Comparison of ENCODE assay signal across 8 mouse cellular contexts in the genomic region with DNA sequence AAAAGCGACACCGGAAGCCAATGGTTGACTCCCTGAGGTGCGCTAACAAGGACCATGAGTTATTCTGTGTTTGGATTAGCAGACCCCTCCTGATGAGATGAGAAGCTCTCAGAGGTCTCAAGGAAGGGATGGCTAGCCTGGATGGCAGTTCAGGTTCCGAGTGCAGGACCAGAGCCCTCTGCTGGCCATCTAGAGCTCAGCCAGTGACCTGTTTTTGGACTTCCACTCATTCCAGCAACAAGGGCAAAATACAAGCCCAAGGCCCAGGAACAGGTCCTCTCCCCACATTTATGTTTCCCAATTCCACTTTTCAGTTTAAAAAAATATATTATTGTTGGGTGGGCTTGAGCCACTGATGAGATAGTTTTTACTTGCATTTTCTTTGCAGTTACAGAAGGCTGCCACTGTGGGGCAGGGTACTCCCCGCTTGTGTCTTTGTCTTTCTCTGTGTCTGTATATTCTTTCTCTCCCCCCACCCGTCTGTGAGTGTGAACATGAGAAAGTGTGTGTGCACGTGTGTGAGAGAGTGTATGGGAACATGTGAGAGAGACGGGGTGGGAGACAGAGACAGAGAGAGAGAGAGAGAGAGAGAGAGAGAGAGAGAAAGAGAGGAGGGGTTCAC. TPM values are rescaled to one million over a fixed set of nuclear protein-coding genes. Genes with fewer than 3 reads are reported as not detected.
DNase-seq lines count a peak whose midpoint lies in the region; ATAC-seq and TF ChIP-seq lines count a peak whose summit lies in the region.

No protein-coding gene starts in this region.

- no peaks in the 10 kb centered on the region for H3K36me3 ChIP-seq in E14TG2a.4 (ENCODE audit: insufficient read depth, low read length)
- H3K36me3 ChIP-seq in heart, embryonic 12.5 days, result no peaks in the 10 kb centered on the region
- no peaks in the 10 kb centered on the region for H3K36me3 ChIP-seq in kidney, embryonic 15.5 days
- H3K36me3 ChIP-seq in small intestine, adult 2 months (ENCODE audit: control insufficient read depth, insufficient read depth, low read length), result no peaks in the 10 kb centered on the region

- H3K4me2 ChIP-seq in heart, embryonic 12.5 days, result peak overlapping the region; percentile 77
- H3K4me2 ChIP-seq in kidney, embryonic 15.5 days, result peak overlapping the region; percentile 82

- peaks cover 23% of the 10 kb centered on the region; the same call in 1 of the 2 replicates for H3K27me3 ChIP-seq in E14TG2a.4 (ENCODE audit: insufficient read depth, low read length)
- no peaks in the 10 kb centered on the region for H3K27me3 ChIP-seq in heart, embryonic 12.5 days (replicated peaks)
- no peaks in the 10 kb centered on the region for H3K27me3 ChIP-seq in kidney, embryonic 15.5 days
- no peaks in the 10 kb centered on the region for H3K27me3 ChIP-seq in small intestine, adult 2 months (ENCODE audit: control insufficient read depth, insufficient read depth, low read length)

- H3K27ac ChIP-seq in heart, embryonic 12.5 days (ENCODE audit: poor library complexity, severe bottlenecking), result peak overlapping the region; percentile 75
- H3K27ac ChIP-seq in kidney, embryonic 15.5 days, result no peak overlapping the region
- no peak overlapping the region for H3K27ac ChIP-seq in small intestine, adult 2 months (ENCODE audit: insufficient read depth, low read depth, low read length)

- peaks cover 14% of the 10 kb centered on the region for H3K4me1 ChIP-seq in E14TG2a.4 (replicated peaks; ENCODE audit: low read depth, low read length)
- peaks cover 34% of the 10 kb centered on the region for H3K4me1 ChIP-seq in heart, embryonic 12.5 days (replicated peaks)
- H3K4me1 ChIP-seq in kidney, embryonic 15.5 days, result peaks cover 29% of the 10 kb centered on the region
- no peaks in the 10 kb centered on the region; the same call in 1 of the 2 replicates for H3K4me1 ChIP-seq in small intestine, adult 2 months (ENCODE audit: control insufficient read depth, insufficient read depth, insufficient read length, low read length)

- peak overlapping the region; percentile 50 for H3K9ac ChIP-seq in heart, embryonic 12.5 days
- H3K9ac ChIP-seq in kidney, embryonic 15.5 days, result peak overlapping the region; percentile 35

- peak overlapping the region; percentile 53 for H3K4me3 ChIP-seq in E14TG2a.4 (replicated peaks; ENCODE audit: low read length)
- H3K4me3 ChIP-seq in heart, embryonic 12.5 days, result peak overlapping the region; percentile 44
- peak overlapping the region; percentile 46 for H3K4me3 ChIP-seq in kidney, embryonic 15.5 days (replicated peaks)
- H3K4me3 ChIP-seq in small intestine, adult 2 months (ENCODE audit: low read depth, low read length), result peak overlapping the region; percentile 10; the same call in 1 of the 2 replicates

- 7% methylated on average over 8 of the region's 8 CpGs for WGBS in heart, embryonic 12.5 days
- WGBS in kidney, embryonic 15.5 days, result 4% methylated on average over 8 of the region's 8 CpGs
- 9% methylated on average over 8 of the region's 8 CpGs for WGBS in small intestine, adult 2 months

- peak; percentile 38; the same call in 1 of the 2 replicates for ATAC-seq in heart, embryonic 12.5 days (ENCODE audit: insufficient number of reproducible peaks, low FRiP score)
- peak; percentile 69 for ATAC-seq in kidney, embryonic 15.5 days (replicated peaks; ENCODE audit: low FRiP score)

- peak; percentile 55 to 57 for DNase-seq in B cell, adult 2 months
- DNase-seq in cerebellum, postnatal 14 days, result peak; percentile 78 to 80
- peak; percentile 68 for DNase-seq in lung, postnatal 10 days
- no peak for DNase-seq in MN1 (ENCODE audit: low spot score)

- H3K9me3 ChIP-seq in E14TG2a.4 (ENCODE audit: low read length), result no peaks in the 10 kb centered on the region
- H3K9me3 ChIP-seq in heart, embryonic 12.5 days (replicated peaks), result no peaks in the 10 kb centered on the region
- H3K9me3 ChIP-seq in kidney, embryonic 15.5 days (replicated peaks), result no peaks in the 10 kb centered on the region

- TF ChIP-seq CTCF in E14TG2a.4 (conservative IDR thresholded peaks at IDR 0.05; ENCODE audit: low read length), result peak; percentile 63
- peak; percentile 98; the same call in 1 of the 2 replicates for TF ChIP-seq CTCF in small intestine, adult 2 months (IDR thresholded peaks at IDR 0.05; ENCODE audit: extremely low read depth, insufficient read length, insufficient replicate concordance, low read depth, low read length)

- TF ChIP-seq POLR2A in small intestine, adult 2 months (IDR thresholded peaks at IDR 0.05; ENCODE audit: low read depth, low read length), result no peak

RNA-seq across cellular contexts. Expression of a gene that starts 12.9 kb away (rescaled TPM):
- polyA plus RNA-seq in heart, embryonic 12.5 days (2016; fragmentation: Nextera tagmentation; extraction: Ambion mirVana), result 6.9 and 7.1 TPM in 2 replicates
- polyA plus RNA-seq in kidney, embryonic 15.5 days (2015; fragmentation: Nextera tagmentation; extraction: Ambion mirVana), result 11.0 and 14.0 TPM in 2 replicates
- polyA plus RNA-seq in small intestine, adult 2 months (2012; rRNA removed), result 0.30 and 0.41 TPM in 2 replicates
